Mouse (Mus musculus) E14TG2a.4 (cell line): Measurements from ENCODE around the gene Edar.
"Not testable (repeated sequence)": the region's sequence is repeated elsewhere in the genome, so short reads cannot be mapped to it uniquely, and the experiment has no call there.

Experiments used
- H3K27me3 ChIP-seq: 2 replicates; pipeline ENCODE4 v1.6.1; 2014; ENCODE audit warnings: low read length, control low read depth; ENCODE audit not compliant: insufficient read depth
- H3K36me3 ChIP-seq: 2 replicates; pipeline ENCODE4 v1.6.1; 2014; ENCODE audit warnings: low read length, control low read depth; ENCODE audit not compliant: insufficient read depth
- H3K4me1 ChIP-seq: replicated peaks from 2 replicates; pipeline ENCODE4 v1.6.1; 2014; ENCODE audit warnings: low read depth, low read length, control low read depth
- H3K4me3 ChIP-seq: replicated peaks from 2 replicates; pipeline ENCODE4 v1.5.1; 2014; ENCODE audit warnings: mild to moderate bottlenecking, low read length
- H3K9me3 ChIP-seq: 2 replicates; pipeline ENCODE4 v1.6.1; 2014; ENCODE audit warnings: low read length, control low read depth
- CTCF ChIP-seq: conservative IDR thresholded peaks from 2 replicates; pipeline ENCODE4 v1.5.1; 2014; ENCODE audit warnings: low read length
- NANOG ChIP-seq: IDR thresholded peaks from 2 replicates; pipeline ENCODE4 v1.6.1; 2014; ENCODE audit warnings: borderline replicate concordance, low read length, mixed read lengths
- POU5F1 ChIP-seq: IDR thresholded peaks from 2 replicates; pipeline ENCODE4 v1.6.1; 2014; ENCODE audit warnings: low read length, borderline replicate concordance

The Edar gene

GRCm38 (mm10) chr10:58675533-58675932, at the start of gene Edar:
Gene Edar, minus strand, starts transcription at chr10:58675654.
- Histone ChIP-seq H3K36me3 (no peaks in the 10 kb centered on the region), H3K27me3 (peaks cover 21% of the 10 kb centered on the region), H3K4me1 (peaks cover 6% of the 10 kb centered on the region), H3K9me3 (no peaks in the 10 kb centered on the region), H3K4me3 (peak within 1 kb of the TSS; percentile 60)
- TF ChIP-seq CTCF (peak; percentile 83), POU5F1 (no peak)

- Histone ChIP-seq H3K4me1 (peaks cover 20% of the 10 kb centered on the region), H3K27me3 (peaks cover 20% of the 10 kb centered on the region)
- H3K4me3 ChIP-seq, H3K9me3 ChIP-seq, H3K36me3 ChIP-seq: not testable (repeated sequence)
These were observed 42.7 kb upstream of the Edar start, which contains the start of gene Gm17542 for GRCm38 (mm10) chr10:58718110-58718509. Gene Gm17542, minus strand, starts transcription at chr10:58718210.

- Histone ChIP-seq H3K36me3 (no peaks in the 10 kb centered on the region), H3K4me1 (peaks cover 20% of the 10 kb centered on the region), H3K4me3 (no peak overlapping the region), H3K9me3 (no peaks in the 10 kb centered on the region), H3K27me3 (peaks cover 39% of the 10 kb centered on the region)
- no peak for TF ChIP-seq CTCF
- TF ChIP-seq POU5F1 = no peak
- no peak for TF ChIP-seq NANOG
These were observed 39.3 kb upstream of the Edar start for GRCm38 (mm10) chr10:58714789-58715148.

GRCm38 (mm10) chr10:58713855-58714788, 38.7 kb upstream of the Edar start:
- Histone ChIP-seq H3K9me3 (no peaks in the 10 kb centered on the region), H3K36me3 (no peaks in the 10 kb centered on the region), H3K4me1 (peaks cover 20% of the 10 kb centered on the region), H3K27me3 (peaks cover 42% of the 10 kb centered on the region), H3K4me3 (no peak overlapping the region)
- no peak for TF ChIP-seq CTCF
- peak; percentile 85; the same call in 1 of the 2 replicates for TF ChIP-seq NANOG

GRCm38 (mm10) chr10:58713225-58713624, 37.8 kb upstream of the Edar start:
- H3K9me3 ChIP-seq = no peaks in the 10 kb centered on the region
- TF ChIP-seq CTCF (no peak), POU5F1 (no peak), NANOG (no peak)
- no peaks in the 10 kb centered on the region for H3K36me3 ChIP-seq

GRCm38 (mm10) chr10:58709021-58709420, 33.6 kb upstream of the Edar start:
- Histone ChIP-seq H3K4me1 (peaks cover 6% of the 10 kb centered on the region), H3K36me3 (no peaks in the 10 kb centered on the region), H3K4me3 (no peak overlapping the region), H3K9me3 (no peaks in the 10 kb centered on the region), H3K27me3 (peaks cover 32% of the 10 kb centered on the region)
- TF ChIP-seq CTCF (no peak), POU5F1 (no peak), NANOG (no peak)

More at GRCm38 (mm10) chr10:58713225-58713624, 37.8 kb upstream of the Edar start:
- Histone ChIP-seq H3K27me3 (peaks cover 43% of the 10 kb centered on the region), H3K4me1 (peaks cover 20% of the 10 kb centered on the region), H3K4me3 (no peak overlapping the region)

- H3K9me3 ChIP-seq = no peaks in the 10 kb centered on the region
- no peak overlapping the region for H3K4me3 ChIP-seq
- H3K36me3 ChIP-seq = no peaks in the 10 kb centered on the region
- TF ChIP-seq CTCF (no peak), NANOG (no peak), POU5F1 (no peak)
- H3K27me3 ChIP-seq = no peaks in the 10 kb centered on the region
- H3K4me1 ChIP-seq = no peaks in the 10 kb centered on the region
These were observed 25.1 kb upstream of the Edar start for GRCm38 (mm10) chr10:58700578-58700977.

- no peaks in the 10 kb centered on the region for H3K9me3 ChIP-seq
- no peaks in the 10 kb centered on the region for H3K27me3 ChIP-seq
- no peaks in the 10 kb centered on the region for H3K36me3 ChIP-seq
- H3K4me3 ChIP-seq = no peak overlapping the region
- no peaks in the 10 kb centered on the region for H3K4me1 ChIP-seq
- no peak for TF ChIP-seq POU5F1
- no peak for TF ChIP-seq NANOG
- TF ChIP-seq CTCF = no peak
These were observed 24.7 kb upstream of the Edar start for GRCm38 (mm10) chr10:58700160-58700559.

GRCm38 (mm10) chr10:58698955-58699354, 23.5 kb upstream of the Edar start:
- no peak for TF ChIP-seq CTCF
- TF ChIP-seq POU5F1 = no peak
- TF ChIP-seq NANOG = no peak
- no peak overlapping the region for H3K4me3 ChIP-seq
- no peaks in the 10 kb centered on the region for H3K36me3 ChIP-seq
- H3K27me3 ChIP-seq = no peaks in the 10 kb centered on the region
- H3K4me1 ChIP-seq = no peaks in the 10 kb centered on the region
- no peaks in the 10 kb centered on the region for H3K9me3 ChIP-seq
